Mouse (Mus musculus) limb, embryonic 13.5 days (tissue): Measurements from ENCODE around the gene Ryr2. TPM values are rescaled to one million over a fixed set of nuclear protein-coding genes. Genes with fewer than 3 reads are reported as not detected.
"Not testable (repeated sequence)": the region's sequence is repeated elsewhere in the genome, so short reads cannot be mapped to it uniquely, and the experiment has no call there.

Source experiments
- ATAC-seq: fragments of 200-750 bp; cut with Nextera tagmentation; 2 replicates; pipeline ENCODE4 v1.8.0; 2017; ENCODE audit warnings: low read depth, moderate number of reproducible peaks, moderate TSS enrichment; ENCODE audit not compliant: low FRiP score
- H3K27ac ChIP-seq: fragments of 300-500 bp; sonication (generic); 2 replicates; pipeline ENCODE4 v1.5.1; 2015; ENCODE audit warnings: inconsistent platforms, mild to moderate bottlenecking, moderate library complexity
- H3K27me3 ChIP-seq: fragments of 300-500 bp; sonication (generic); 2 replicates; pipeline ENCODE4 v1.6.1; 2015; ENCODE audit warnings: mild to moderate bottlenecking, inconsistent platforms
- H3K36me3 ChIP-seq: fragments of 300-500 bp; sonication (generic); 2 replicates; pipeline ENCODE4 v1.6.1; 2015; ENCODE audit warnings: inconsistent platforms, mild to moderate bottlenecking, moderate library complexity
- H3K4me1 ChIP-seq: fragments of 300-500 bp; sonication (generic); 2 replicates; pipeline ENCODE4 v1.6.1; 2015; ENCODE audit warnings: inconsistent platforms
- H3K4me2 ChIP-seq: fragments of 300-500 bp; sonication (generic); replicated peaks from 2 replicates; pipeline ENCODE4 v1.6.1; 2015; ENCODE audit warnings: inconsistent platforms, mild to moderate bottlenecking, moderate library complexity
- H3K4me3 ChIP-seq: fragments of 300-500 bp; sonication (generic); 2 replicates; pipeline ENCODE4 v1.5.1; 2015; ENCODE audit warnings: moderate library complexity, mild to moderate bottlenecking, inconsistent platforms
- H3K9ac ChIP-seq: fragments of 300-500 bp; sonication (generic); 2 replicates; pipeline ENCODE4 v1.6.1; 2015; ENCODE audit warnings: mild to moderate bottlenecking, inconsistent platforms
- H3K9me3 ChIP-seq: fragments of 300-500 bp; sonication (generic); 2 replicates; pipeline ENCODE4 v1.6.1; 2016; ENCODE audit warnings: inconsistent platforms
- WGBS: fragments of 180-500 bp; shearing (Covaris S2); methylation state at CpG from one replicate; pipeline ENCODE4 v1.1.7; 2015; 5-methylcytosine and 5-hydroxymethylcytosine counted together
- polyA plus RNA-seq: library from polyadenylated mRNA; unstranded; fragments of >200 nt; fragmentation: Nextera tagmentation; extraction: Ambion mirVana; gene quantifications from 2 replicates; pipeline ENCODE4 v1.2.1, GENCODE M21; 2015

The Ryr2 gene
- polyA plus RNA-seq, 1 experiment from 2014 or later, result 0.46 TPM

DNA sequence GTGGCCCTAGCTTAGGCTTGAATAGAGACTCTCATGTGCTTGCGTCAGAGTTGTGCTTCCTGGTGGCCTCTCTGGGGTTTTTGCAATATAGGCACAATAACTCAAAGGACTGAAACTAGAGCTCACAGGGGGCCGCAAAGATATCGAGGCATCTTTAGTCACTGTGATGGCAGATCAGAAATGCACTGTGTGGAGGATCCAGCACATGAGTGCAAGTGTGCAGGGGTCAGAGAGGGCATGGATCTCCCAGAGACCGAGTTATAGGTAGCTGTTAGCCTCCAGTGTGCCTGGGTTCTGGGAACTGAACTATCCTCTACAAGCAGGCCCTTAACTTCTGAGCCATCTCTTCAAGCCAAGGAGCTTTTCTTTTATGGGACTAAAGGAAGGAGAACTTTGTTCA lies 269.6 kb downstream of the Ryr2 start:
- no peak for ATAC-seq
- Histone ChIP-seq H3K4me1 (no peaks in the 10 kb centered on the region), H3K4me3 (no peak overlapping the region), H3K4me2 (no peak overlapping the region), H3K9me3 (no peaks in the 10 kb centered on the region), H3K36me3 (no peaks in the 10 kb centered on the region), H3K9ac (no peak overlapping the region), H3K27me3 (no peaks in the 10 kb centered on the region), H3K27ac (no peak overlapping the region)
- 84% methylated on average over 4 of the region's 4 CpGs for WGBS

DNA sequence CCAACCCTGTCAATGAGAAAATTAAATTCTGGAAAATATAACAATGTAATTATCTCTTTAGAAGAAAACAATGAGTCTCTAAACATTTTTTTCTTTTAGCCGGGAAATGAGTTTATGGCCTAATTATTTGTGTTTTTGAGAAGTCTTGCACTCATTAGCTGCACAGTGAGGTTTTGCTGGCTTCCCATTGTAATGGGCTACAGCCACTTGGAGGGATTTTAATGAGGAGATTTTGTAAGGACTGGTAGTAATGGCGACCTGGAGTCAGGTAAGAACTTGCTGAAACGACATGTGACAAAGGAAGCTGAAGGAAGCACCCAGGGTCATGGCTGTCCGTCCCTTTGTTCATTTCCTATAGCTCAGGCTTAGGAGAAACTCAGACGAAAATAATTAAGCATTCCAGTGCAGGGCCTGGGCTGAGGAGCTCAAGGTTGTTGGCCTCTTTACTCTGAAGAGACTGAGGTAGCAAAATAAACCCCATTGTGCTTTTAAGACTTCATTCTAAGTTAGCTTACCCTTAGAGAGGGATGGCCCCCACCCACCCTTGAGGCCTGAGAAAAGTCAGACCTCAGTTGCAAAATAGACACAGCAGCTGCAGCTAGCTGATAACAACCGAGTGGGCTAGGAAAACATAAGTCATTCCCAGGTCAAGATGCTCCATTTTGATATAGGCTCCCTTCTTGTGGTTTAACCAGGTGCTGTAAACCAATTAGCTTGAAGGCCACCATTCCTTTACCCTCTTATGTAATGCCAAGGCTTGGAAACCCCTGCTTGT lies 270.3 kb downstream of the Ryr2 start:
- 31% methylated on average over 6 of the region's 6 CpGs for WGBS
- Histone ChIP-seq H3K27ac (no peak overlapping the region), H3K9me3 (no peaks in the 10 kb centered on the region), H3K4me3 (no peak overlapping the region), H3K9ac (no peak overlapping the region), H3K4me2 (no peak overlapping the region), H3K27me3 (no peaks in the 10 kb centered on the region), H3K4me1 (no peaks in the 10 kb centered on the region), H3K36me3 (no peaks in the 10 kb centered on the region)
- no peak for ATAC-seq

DNA sequence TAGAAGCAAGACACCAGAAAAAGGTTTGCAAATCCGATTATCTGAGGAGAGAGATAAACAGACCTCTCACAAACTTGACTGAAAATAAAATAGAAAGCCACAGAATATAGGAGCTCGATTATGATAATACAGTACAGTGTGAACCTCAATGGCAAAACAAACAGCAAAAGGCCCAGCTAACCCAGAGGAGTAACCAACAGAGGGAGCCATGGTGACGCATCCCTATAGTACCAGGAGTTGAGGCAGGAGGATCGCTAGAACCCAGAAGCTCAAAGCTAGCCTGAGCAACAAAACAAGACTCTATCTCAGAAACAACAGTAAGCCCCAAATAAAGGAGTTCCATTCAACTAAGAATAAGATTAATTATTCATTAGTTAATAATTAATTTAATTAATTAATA lies 275.5 kb downstream of the Ryr2 start:
- Histone ChIP-seq H3K4me3 (no peak overlapping the region), H3K27me3 (no peaks in the 10 kb centered on the region), H3K9ac (no peak overlapping the region), H3K27ac (no peak overlapping the region), H3K9me3 (no peaks in the 10 kb centered on the region), H3K4me1 (no peaks in the 10 kb centered on the region), H3K4me2 (no peak overlapping the region), H3K36me3 (no peaks in the 10 kb centered on the region)
- WGBS, result 81% methylated on average over 4 of the region's 4 CpGs
- ATAC-seq, result no peak

DNA sequence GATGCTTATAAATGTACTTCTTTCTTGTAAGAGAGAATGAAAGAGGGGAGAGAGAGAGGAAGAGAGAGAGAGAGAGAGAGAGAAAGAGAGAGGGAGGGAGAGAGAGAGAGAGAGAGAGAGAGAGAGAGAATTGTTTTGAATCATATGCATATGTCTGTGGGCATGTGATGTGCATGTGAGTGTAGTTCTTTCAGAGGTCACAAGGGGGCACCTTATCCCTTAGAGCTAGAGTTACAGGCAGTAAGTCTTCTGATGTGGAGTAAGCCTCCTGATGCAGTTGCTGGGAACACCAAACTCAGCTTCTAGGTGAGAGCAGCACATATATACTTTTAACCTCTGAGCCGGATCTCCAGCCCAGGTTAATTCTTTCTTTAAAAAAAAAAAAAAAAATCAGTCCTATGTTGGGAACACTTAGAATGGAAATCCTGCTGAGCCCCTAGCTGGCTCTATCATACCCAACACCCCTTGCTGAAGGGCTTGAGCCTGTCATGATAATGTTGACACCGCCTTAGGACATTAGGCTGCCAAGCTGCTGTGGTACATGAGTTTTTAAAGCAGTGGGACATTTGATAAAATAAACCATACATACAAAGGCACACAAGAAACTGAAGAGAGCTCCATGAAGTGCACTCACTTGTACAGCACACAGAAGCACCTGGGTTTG lies 281.1 kb downstream of the Ryr2 start:
- no peak for ATAC-seq

DNA sequence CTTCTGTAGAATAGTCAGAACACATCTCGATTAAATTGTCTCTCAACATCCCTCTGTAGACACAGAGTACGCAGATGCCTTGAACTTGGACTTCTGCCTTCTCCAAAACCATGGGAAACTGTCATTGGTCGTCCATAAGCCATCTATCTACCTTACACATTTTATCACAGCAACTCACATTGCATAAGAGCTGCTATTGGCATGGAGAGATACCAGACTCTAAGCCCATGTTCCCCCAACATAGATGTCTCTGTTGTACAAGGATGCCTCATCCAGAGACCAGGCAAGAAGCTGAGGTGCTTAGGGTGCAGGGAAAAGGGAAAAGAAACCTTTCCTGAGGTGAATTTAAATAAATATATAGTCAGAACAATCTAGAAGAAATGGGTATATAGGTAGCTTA lies 288.0 kb downstream of the Ryr2 start:
- no peaks in the 10 kb centered on the region for H3K27me3 ChIP-seq
- no peak overlapping the region for H3K27ac ChIP-seq
- H3K36me3 ChIP-seq, result no peaks in the 10 kb centered on the region
- no peak overlapping the region for H3K4me3 ChIP-seq
- H3K4me2 ChIP-seq, result no peak overlapping the region
- 72% methylated on average over 3 of the region's 3 CpGs for WGBS
- no peak for ATAC-seq
- H3K9ac ChIP-seq, result no peak overlapping the region
- H3K9me3 ChIP-seq, result no peaks in the 10 kb centered on the region
- H3K4me1 ChIP-seq, result no peaks in the 10 kb centered on the region

More for the DNA sequence above, 281.1 kb downstream of the Ryr2 start:
- 97% methylated on average over 2 of the region's 2 CpGs for WGBS
- H3K4me2 ChIP-seq, result no peak overlapping the region
- no peak overlapping the region for H3K9ac ChIP-seq
- H3K36me3 ChIP-seq, result no peaks in the 10 kb centered on the region
- H3K27ac ChIP-seq, result no peak overlapping the region
- no peaks in the 10 kb centered on the region for H3K9me3 ChIP-seq
- H3K4me3 ChIP-seq, result no peak overlapping the region
- no peaks in the 10 kb centered on the region for H3K4me1 ChIP-seq
- H3K27me3 ChIP-seq, result no peaks in the 10 kb centered on the region

DNA sequence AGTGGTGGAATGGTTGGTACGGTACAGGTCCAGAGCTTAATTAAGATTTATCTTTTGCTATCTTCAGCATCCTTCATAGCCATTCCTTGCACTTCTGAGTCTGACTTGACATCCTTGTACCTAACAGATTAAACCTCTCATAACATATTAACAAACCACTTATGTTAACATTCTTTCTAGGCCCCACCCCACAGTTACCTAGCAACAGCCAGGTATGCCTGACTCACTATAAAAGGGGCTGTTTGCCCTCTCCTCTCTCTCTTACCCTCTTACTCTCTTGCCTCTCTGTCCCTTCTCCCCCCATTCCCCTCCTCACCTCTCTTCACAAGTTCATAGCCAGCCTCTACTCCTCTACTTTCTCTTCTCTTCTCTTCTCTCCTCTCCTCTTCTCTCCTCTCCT lies 297.4 kb downstream of the Ryr2 start:
- not testable (repeated sequence) for ATAC-seq, H3K9me3 ChIP-seq, H3K9ac ChIP-seq, H3K4me2 ChIP-seq, H3K27ac ChIP-seq, H3K4me1 ChIP-seq, H3K36me3 ChIP-seq, H3K4me3 ChIP-seq, H3K27me3 ChIP-seq
- WGBS, result 80% methylated on average over 1 of the region's 1 CpGs

DNA sequence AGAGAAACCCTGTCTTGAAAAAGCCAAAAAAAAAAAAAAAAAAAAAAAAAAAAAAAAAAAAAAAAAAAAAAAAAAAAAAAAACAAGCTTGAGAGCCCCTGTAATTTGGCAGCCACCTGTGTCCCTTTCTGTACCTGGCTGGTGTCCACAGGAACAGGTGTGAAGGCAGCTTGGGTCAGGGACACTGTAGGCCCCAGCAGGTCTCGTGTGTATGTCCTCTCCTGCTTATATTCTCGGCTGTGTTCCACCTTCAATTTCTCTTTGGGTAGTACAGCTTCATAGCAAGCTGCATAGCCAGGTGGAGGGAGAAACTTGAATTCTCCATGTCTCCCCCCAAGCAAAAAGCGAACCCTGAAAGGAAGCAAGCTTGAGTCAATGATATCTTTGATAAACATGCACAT lies 314.2 kb downstream of the Ryr2 start:
- no peak for ATAC-seq
- Histone ChIP-seq H3K4me3 (no peak overlapping the region), H3K9me3 (no peaks in the 10 kb centered on the region), H3K4me1 (no peaks in the 10 kb centered on the region), H3K27me3 (no peaks in the 10 kb centered on the region), H3K9ac (no peak overlapping the region), H3K36me3 (no peaks in the 10 kb centered on the region), H3K4me2 (no peak overlapping the region), H3K27ac (no peak overlapping the region)
- WGBS, result 79% methylated on average over 3 of the region's 3 CpGs

DNA sequence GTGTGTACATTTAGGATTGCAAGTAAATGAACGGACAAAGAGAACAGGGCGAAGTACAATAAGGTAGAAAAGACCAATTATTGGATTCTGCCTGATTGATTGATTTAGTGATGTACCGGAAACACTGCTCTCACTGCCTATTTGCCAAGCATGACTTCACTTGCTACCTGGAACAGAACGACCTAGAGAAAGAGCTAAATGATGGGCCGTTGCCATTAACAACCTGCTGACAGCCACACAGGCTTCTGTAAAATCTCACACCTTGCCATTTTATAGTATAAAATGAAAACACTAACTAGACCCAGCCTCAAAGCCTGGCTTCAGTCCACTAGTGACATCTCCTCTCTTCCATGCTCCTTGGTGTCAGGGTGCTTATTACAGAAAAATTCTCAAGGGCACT lies 316.2 kb downstream of the Ryr2 start:
- 63% methylated on average over 5 of the region's 5 CpGs for WGBS

DNA sequence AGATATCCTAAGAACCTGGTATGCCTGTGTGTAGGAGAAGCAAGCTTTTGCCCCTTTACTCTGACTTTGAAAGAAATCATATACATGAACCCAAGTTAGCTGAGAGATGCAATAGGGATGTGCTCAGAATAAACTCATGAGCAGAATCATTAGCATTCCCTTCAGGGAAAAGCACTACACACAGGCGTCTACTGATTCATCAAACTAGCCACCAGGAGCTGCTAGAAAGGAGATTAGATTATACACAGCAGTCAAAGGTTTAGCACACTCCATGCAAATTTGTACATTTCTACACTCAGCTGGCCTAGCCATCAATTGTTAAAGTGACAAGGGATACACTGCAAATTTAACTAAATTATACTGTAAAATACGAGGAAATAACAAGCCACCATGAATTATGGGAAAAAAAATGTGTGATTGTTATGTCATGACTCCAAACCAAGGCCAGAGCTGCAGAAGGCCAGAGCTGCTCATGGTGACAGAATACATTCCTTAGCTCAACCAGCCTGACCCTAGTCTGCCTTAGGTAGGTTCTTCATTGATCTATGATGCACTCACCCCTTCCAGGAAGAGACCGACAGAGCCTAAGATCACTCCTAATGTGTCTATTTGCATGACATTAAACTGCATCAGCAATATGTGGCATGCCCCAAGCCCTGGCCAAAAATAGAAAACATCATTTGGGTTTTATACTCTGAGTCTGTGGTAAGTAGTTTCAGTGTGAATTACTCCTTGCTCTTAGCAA lies 324.2 kb downstream of the Ryr2 start:
- Histone ChIP-seq H3K4me1 (no peaks in the 10 kb centered on the region), H3K9ac (no peak overlapping the region), H3K36me3 (no peaks in the 10 kb centered on the region), H3K27ac (no peak overlapping the region), H3K9me3 (no peaks in the 10 kb centered on the region), H3K27me3 (no peaks in the 10 kb centered on the region), H3K4me3 (no peak overlapping the region), H3K4me2 (no peak overlapping the region)
- ATAC-seq, result no peak
- WGBS, result 73% methylated on average over 3 of the region's 3 CpGs

More for the DNA sequence above, 316.2 kb downstream of the Ryr2 start:
- Histone ChIP-seq H3K4me3 (no peak overlapping the region), H3K9me3 (no peaks in the 10 kb centered on the region), H3K36me3 (no peaks in the 10 kb centered on the region), H3K4me1 (no peaks in the 10 kb centered on the region), H3K27ac (no peak overlapping the region), H3K27me3 (no peaks in the 10 kb centered on the region), H3K9ac (no peak overlapping the region), H3K4me2 (no peak overlapping the region)
- no peak for ATAC-seq

DNA sequence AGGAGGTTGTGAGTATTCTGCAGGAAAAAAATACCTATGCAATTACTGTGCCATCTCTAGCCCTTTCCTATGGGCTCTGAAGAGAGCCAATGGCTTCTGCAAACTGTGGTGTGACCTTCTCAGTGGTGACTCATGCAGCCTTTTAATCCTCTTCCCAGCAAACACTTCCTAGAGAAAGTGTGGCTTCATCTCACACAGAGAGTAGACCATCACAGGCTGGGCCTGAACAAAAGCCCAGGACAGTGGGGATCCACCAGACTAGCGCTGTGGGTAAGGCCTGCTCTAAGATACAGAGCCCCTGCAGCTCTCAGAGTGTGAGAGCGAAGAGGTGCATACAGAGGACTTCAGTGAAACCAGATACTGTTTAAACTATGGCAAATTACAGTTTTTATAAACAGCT lies 325.7 kb downstream of the Ryr2 start:
- Histone ChIP-seq H3K27me3 (no peaks in the 10 kb centered on the region), H3K4me1 (no peaks in the 10 kb centered on the region), H3K36me3 (no peaks in the 10 kb centered on the region), H3K27ac (no peak overlapping the region), H3K9ac (no peak overlapping the region), H3K4me2 (no peak overlapping the region), H3K4me3 (no peak overlapping the region), H3K9me3 (no peaks in the 10 kb centered on the region)
- WGBS, result 54% methylated on average over 2 of the region's 2 CpGs
- ATAC-seq, result no peak

DNA sequence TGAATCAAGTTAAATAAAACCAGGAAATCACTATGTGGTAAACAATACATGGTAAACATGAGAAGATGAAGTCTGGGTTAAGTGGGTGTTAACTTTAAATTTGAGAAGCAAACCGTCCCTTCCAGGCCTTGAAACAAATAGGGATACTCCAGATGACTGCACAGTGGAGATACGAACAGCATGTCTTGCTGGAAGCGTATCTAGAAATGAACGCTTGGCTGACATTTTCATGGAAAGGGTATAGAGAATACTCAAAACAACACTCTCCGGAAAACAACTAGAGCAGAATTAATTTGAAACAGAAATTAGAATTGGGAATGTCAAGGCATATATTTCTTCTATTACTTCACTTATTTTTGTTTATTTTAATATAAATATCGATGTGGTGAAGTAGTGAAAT lies 329.0 kb downstream of the Ryr2 start:
- no peaks in the 10 kb centered on the region for H3K27me3 ChIP-seq
- no peak overlapping the region for H3K4me2 ChIP-seq
- WGBS, result 87% methylated on average over 6 of the region's 6 CpGs
- H3K27ac ChIP-seq, result no peak overlapping the region
- H3K9me3 ChIP-seq, result no peaks in the 10 kb centered on the region
- H3K4me1 ChIP-seq, result no peaks in the 10 kb centered on the region
- ATAC-seq, result no peak
- H3K4me3 ChIP-seq, result no peak overlapping the region
- H3K36me3 ChIP-seq, result no peaks in the 10 kb centered on the region
- no peak overlapping the region for H3K9ac ChIP-seq

DNA sequence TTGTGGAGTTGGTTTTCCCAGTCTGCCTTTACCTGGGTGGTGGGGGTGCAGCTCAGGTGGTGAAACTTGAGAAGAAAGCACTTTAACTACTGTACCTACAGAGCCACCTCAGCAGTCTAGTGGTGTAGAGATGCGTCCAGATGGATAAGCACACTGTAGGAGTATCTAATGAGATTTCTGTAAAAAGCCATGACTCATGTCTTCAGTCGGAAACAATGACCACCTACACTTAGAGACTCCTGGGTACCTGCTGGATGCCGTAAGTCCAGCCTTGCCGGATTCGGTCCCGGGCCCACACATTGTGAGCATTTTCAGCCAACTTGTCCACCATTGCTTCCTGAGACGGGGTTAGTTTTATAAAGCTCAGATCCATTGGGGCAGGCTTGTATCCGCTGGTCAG lies 334.6 kb downstream of the Ryr2 start:
- H3K27me3 ChIP-seq, result no peaks in the 10 kb centered on the region
- H3K4me1 ChIP-seq, result no peaks in the 10 kb centered on the region
- ATAC-seq, result no peak
- H3K27ac ChIP-seq, result no peak overlapping the region
- no peak overlapping the region for H3K4me3 ChIP-seq
- H3K4me2 ChIP-seq, result no peak overlapping the region
- H3K9ac ChIP-seq, result no peak overlapping the region
- 93% methylated on average over 8 of the region's 8 CpGs for WGBS
- H3K36me3 ChIP-seq, result no peaks in the 10 kb centered on the region
- H3K9me3 ChIP-seq, result no peaks in the 10 kb centered on the region
